ENCODE assay signal across 12 mouse cellular contexts in the genomic region with DNA sequence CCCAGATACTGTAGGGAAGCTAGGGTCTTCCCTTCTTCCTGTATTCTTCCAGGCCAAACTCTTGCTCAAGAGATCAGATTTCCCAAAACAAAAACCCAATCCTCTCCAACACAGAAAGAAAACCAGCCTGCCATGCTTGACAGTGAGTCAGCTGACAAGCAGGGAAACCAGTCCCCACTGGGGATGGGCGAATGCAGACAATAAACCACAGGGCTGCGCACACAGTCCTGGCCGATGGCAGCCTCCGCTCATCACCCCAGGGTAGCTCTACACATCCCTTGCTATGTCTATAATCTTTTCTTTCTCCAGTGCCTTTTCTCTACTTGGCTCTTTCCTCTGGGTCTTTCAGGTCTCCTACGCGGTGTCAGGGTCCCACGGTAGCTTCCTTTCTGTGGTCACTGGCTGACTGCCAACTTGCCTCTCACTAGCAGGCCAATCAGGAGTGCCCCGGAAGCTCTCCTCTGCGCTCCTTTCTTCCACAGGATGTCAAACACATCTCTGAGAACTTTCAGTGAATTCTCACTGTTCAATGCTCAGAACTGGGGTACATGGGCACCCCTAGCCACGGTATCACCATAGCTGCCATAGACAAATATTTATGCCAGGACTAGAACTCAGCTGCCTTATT. TPM values are rescaled to one million over a fixed set of nuclear protein-coding genes. Genes with fewer than 3 reads are reported as not detected.
DNase-seq lines count a peak whose midpoint lies in the region; ATAC-seq lines count a peak whose summit lies in the region.
"Had no signal": no experiment of that assay in that cellular context is flagged by ENCODE, and none has a peak within 500 bp of the region (broad histone marks: within the 10 kb centered on the region; RNA-seq: fewer than 3 reads in every experiment).

No protein-coding gene starts in this region.

- DNase-seq in lung, postnatal 10 days: peak; percentile 15
- no peak for DNase-seq in lung, adult 18-20 months
- peak; percentile 31 for DNase-seq in Muller cell, postnatal 12 days (ENCODE audit: inconsistent ontology term)
- DNase-seq in thymus, postnatal 14 days: peak; percentile 82
- DNase-seq in gastrocnemius, adult 8-10 months (ENCODE audit: low spot score in 2 of 2): no peak
- DNase-seq in heart, postnatal 4 days: no peak

- peak; percentile 94 for ATAC-seq in inflammation-experienced regulatory T-cells, adult 6 months

RNA-seq across cellular contexts. Expression of a gene that starts 17.6 kb away (rescaled TPM):
- polyA plus RNA-seq in inflammation-experienced regulatory T-cells, adult 6 months (2017; shearing (Covaris generic)): under 1 TPM in 2 of 3 experiments, not detected in 1; 0.23 to 0.39 TPM
- total RNA-seq in gastrocnemius, adult 8-10 months (2022): not detected
- total RNA-seq in heart, postnatal 4 days (2021): not detected
- total RNA-seq: adrenal gland, adult 18-20 months; layer of hippocampus, adult 18-20 months had no signal
- polyA plus RNA-seq: hindbrain, embryonic 10.5 days; liver, embryonic 14.5 days; neural tube, embryonic 13.5 days had no signal

RNA-seq across cellular contexts. Expression of a gene that starts 17.7 kb away (rescaled TPM):
- 10 to 100 TPM in 2 of 3 experiments, 1 to 10 TPM in 1; 9.0 to 11.5 (median 11.4) TPM for polyA plus RNA-seq in inflammation-experienced regulatory T-cells, adult 6 months (2017; shearing (Covaris generic))
- 10 to 100 TPM in 2 of 4 experiments, 1 to 10 TPM in 2; 9.4 to 13.6 (median 10.0) TPM for total RNA-seq in gastrocnemius, adult 8-10 months (2022)
- total RNA-seq in heart, postnatal 4 days (2021): 10 to 100 TPM; 15.6 to 16.1 TPM

RNA-seq across cellular contexts. Expression of a gene that starts 20.3 kb away (rescaled TPM):
- 1 to 10 TPM in 2 of 3 experiments, not detected in 1; 1.1 to 1.3 TPM for polyA plus RNA-seq in inflammation-experienced regulatory T-cells, adult 6 months (2017; shearing (Covaris generic))
- not detected for total RNA-seq in gastrocnemius, adult 8-10 months (2022)
- total RNA-seq in heart, postnatal 4 days (2021): not detected
- total RNA-seq: adrenal gland, adult 18-20 months; layer of hippocampus, adult 18-20 months had no signal

RNA-seq across cellular contexts. Expression of a gene that starts 41.3 kb away (rescaled TPM):
- polyA plus RNA-seq in inflammation-experienced regulatory T-cells, adult 6 months (2017; shearing (Covaris generic)): 100 to 1,000 TPM; 255 to 344 (median 288) TPM
- total RNA-seq in gastrocnemius, adult 8-10 months (2022): 10 to 100 TPM in 2 of 4 experiments, 1 to 10 TPM in 2; 8.6 to 18.9 (median 11.3) TPM
- 10 to 100 TPM; 74.0 to 77.0 TPM for total RNA-seq in heart, postnatal 4 days (2021)

Comparison
In these comparisons a context has a peak if more than half of its experiments do, and no peak if none do; other contexts are left out.
1. DNase-seq: peak in lung, postnatal 10 days (single experiment), Muller cell, postnatal 12 days (single experiment) and thymus, postnatal 14 days (single experiment); none in lung, adult 18-20 months (0 of 2), gastrocnemius, adult 8-10 months (0 of 2) and heart, postnatal 4 days (single experiment).